Mouse (Mus musculus) bone marrow, adult 2 months (tissue): ENCODE measurements at regions not wholly inside any gene's neighbourhood (a gene's known extent, or its start where the extent isn't known, plus 50 kb on each side); places are given as distances from the start of the nearest gene placed in this dataset.

ENCODE experiments used
- CTCF ChIP-seq: fragments of 200-500 bp; IDR thresholded peaks from 2 replicates; pipeline ENCODE4 v1.5.1; 2011; ENCODE audit warnings: low read length, control low read depth; ENCODE audit not compliant: control insufficient read depth, insufficient read depth
- POLR2A ChIP-seq: fragments of 200-500 bp; IDR thresholded peaks from 2 replicates; pipeline ENCODE4 v1.6.1; 2011; ENCODE audit warnings: low read depth, mild to moderate bottlenecking, control low read depth, low read length, borderline replicate concordance; ENCODE audit not compliant: control insufficient read depth

GRCm38 (mm10) chr11:71423242-71423641 lies 192.7 kb upstream of the Nlrp1b start:
- TF ChIP-seq POLR2A (no peak), CTCF (no peak)
